Mouse (Mus musculus): ENCODE measurements around the gene Nudt8. TPM values are rescaled to one million over a fixed set of nuclear protein-coding genes. Genes with fewer than 3 reads are reported as not detected.

The Nudt8 gene
- polyA plus RNA-seq, 1 experiment from 2014 or later = 36.0 TPM

DNA sequence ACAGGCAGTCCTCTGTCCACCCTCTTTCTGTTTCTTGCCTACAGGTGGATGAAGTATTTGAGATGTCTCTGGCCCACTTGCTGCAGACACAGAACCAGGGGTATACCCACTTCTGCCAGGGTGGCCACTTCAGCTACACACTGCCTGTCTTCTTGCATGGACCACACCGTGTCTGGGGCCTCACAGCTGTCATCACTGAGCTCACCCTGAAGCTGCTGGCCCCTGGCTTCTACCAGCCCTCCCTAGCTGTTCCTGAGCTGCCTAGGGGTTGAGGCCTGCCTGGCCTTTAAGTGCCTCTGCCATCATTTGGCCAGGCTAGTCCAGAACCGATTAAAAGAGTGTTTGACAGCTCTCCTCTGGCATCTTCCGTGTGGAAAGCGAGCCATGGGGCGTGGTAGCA lies 1.4 kb downstream of the Nudt8 start:
- H3K36me3 ChIP-seq = peaks cover 10% of the 10 kb centered on the region
- no peaks in the 10 kb centered on the region for H3K27me3 ChIP-seq
- no peak overlapping the region; the same call in 1 of the 2 replicates for H3K4me2 ChIP-seq (replicated peaks)
- 90% methylated on average over 5 of the region's 5 CpGs for WGBS
- peaks cover 15% of the 10 kb centered on the region for H3K4me1 ChIP-seq
- no peaks in the 10 kb centered on the region for H3K9me3 ChIP-seq
- H3K27ac ChIP-seq (replicated peaks) = no peak overlapping the region
- 0 out of 2 replicates have a peak overlapping the region, but pooled peaks have one; percentile 87 for H3K9ac ChIP-seq (replicated peaks)
- no peak overlapping the region for H3K4me3 ChIP-seq
- no peak for ATAC-seq (replicated peaks)

DNA sequence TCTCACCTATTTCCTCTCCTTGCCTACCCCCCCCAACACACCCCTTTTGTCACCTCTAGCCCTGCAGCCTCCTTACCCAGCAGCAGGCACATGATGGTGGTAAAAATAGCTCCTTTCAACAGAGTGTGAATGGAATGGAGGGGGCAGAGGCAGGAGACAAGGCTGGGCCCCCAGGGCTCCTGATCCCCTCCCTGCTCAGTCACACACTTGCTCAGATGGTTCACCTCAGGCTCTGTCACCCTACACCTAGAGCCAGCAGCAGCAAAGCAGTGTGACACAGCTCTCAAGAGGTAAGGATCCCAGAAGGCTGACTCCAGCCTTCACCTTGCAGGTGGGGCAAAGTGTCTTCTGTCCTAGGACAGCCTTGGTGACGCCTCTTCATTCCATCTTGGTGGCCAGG lies 2.7 kb downstream of the Nudt8 start, which contains the start of gene Doc2g:
Gene Doc2g (plus strand): TSS at position 202 of the 400 bp plus-strand sequence.
- ATAC-seq (replicated peaks) = no peak
- peaks cover 15% of the 10 kb centered on the region for H3K4me1 ChIP-seq
- no peaks in the 10 kb centered on the region for H3K27me3 ChIP-seq
- H3K9ac ChIP-seq (replicated peaks) = no peak within 1 kb of the TSS
- no peak within 1 kb of the TSS for H3K4me3 ChIP-seq
- H3K36me3 ChIP-seq = peaks cover 24% of the 10 kb centered on the region
- H3K4me2 ChIP-seq (replicated peaks) = no peak within 1 kb of the TSS
- H3K9me3 ChIP-seq = no peaks in the 10 kb centered on the region
- H3K27ac ChIP-seq (replicated peaks) = no peak within 1 kb of the TSS
- WGBS = 73% methylated on average over 1 of the region's 1 CpGs

DNA sequence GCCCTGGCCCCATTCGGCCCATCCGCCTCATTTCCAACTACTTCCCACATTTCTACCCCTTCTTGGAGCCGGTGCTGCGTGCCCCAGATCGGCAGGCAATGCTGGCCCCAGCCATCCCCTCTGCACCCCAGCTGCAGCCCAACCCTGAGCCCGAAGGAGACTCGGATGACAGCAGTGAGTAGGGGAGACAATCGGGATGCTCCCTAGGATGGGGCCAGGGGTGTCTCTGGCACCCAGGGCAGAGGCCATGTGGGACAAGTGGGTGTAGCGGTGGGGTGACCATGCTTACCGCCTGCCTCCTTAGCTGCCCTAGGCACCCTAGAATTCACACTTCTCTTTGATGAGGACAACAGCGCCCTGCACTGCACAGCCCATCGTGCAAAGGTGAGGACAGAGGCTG lies 3.3 kb downstream of the Nudt8 start:
- no peak for ATAC-seq (replicated peaks)

DNA sequence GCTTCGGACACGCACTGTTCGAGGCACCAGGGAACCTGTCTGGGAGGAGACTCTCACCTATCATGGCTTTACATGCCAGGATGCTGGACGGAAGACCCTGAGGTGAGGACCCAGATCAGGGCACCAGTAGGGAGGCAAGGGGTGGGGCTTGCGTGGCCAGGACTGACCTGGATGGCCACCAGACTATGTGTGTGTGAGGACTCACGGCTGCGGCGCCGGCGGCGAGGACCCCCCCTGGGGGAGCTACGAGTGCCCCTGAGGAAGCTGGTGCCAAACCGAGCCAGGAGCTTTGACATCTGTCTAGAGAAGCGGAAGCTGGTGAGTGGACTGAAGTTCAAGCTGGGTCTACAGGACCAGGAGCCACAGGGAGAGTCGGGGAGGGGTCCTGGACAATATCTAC lies 4.0 kb downstream of the Nudt8 start:
- Histone ChIP-seq H3K27me3 (no peaks in the 10 kb centered on the region), H3K4me3 (no peak overlapping the region), H3K9me3 (no peaks in the 10 kb centered on the region), H3K9ac (replicated peaks) (no peak overlapping the region), H3K36me3 (peaks cover 31% of the 10 kb centered on the region), H3K4me1 (peaks cover 15% of the 10 kb centered on the region), H3K4me2 (replicated peaks) (no peak overlapping the region), H3K27ac (replicated peaks) (no peak overlapping the region)
- no peak for ATAC-seq (replicated peaks)
- WGBS = 89% methylated on average over 15 of the region's 15 CpGs

More for the DNA sequence above, 3.3 kb downstream of the Nudt8 start:
- Histone ChIP-seq H3K27ac (replicated peaks) (no peak overlapping the region), H3K36me3 (peaks cover 27% of the 10 kb centered on the region), H3K4me1 (peaks cover 15% of the 10 kb centered on the region), H3K4me2 (replicated peaks) (no peak overlapping the region), H3K9me3 (no peaks in the 10 kb centered on the region), H3K9ac (replicated peaks) (no peak overlapping the region), H3K27me3 (no peaks in the 10 kb centered on the region), H3K4me3 (no peak overlapping the region)
- WGBS = 88% methylated on average over 12 of the region's 12 CpGs

DNA sequence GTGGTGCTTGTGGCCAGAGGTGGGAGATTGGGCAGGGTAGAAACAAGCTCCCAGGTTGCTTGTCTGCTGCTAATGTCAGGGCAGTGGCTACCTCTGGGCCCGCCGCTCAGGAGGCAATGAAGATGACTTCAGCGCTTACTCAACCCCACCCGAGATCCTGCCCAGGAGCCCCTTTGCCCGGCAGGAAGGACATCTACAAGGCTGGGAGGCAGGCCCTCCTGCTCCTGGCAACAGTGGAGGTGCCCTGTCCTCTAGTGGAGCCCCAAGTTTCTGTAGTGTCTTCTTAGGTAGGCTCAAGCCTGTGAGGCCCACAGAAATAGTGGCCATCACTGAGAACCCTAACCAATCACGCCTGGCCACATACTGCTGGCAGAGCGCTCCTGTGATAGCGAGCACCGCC lies 4.7 kb downstream of the Nudt8 start:
- ATAC-seq (replicated peaks) = no peak
- Histone ChIP-seq H3K4me2 (replicated peaks) (no peak overlapping the region), H3K9ac (replicated peaks) (no peak overlapping the region), H3K4me3 (no peak overlapping the region), H3K9me3 (no peaks in the 10 kb centered on the region), H3K27ac (replicated peaks) (no peak overlapping the region), H3K27me3 (no peaks in the 10 kb centered on the region), H3K36me3 (peaks cover 39% of the 10 kb centered on the region), H3K4me1 (peaks cover 8% of the 10 kb centered on the region)
- WGBS = 84% methylated on average over 9 of the region's 9 CpGs

DNA sequence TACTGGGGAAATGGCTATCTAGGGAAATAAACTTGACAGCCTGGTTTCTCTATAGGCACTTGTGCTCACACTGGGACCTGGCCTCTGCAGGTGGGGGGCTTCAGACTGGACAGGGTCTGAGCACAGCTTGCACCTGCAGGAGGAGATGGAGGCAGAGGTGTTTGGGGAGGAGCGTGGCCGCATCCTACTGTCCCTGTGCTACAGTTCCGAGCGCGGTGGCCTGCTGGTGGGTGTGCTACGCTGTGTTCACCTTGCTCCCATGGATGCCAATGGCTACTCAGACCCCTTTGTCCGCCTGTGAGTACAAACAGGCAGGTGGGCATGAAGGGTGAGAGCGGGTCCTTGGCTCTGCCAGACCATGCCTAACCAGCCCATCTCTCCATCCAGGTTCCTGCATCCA lies 5.6 kb downstream of the Nudt8 start:
- no peak for ATAC-seq (replicated peaks)
- peaks cover 42% of the 10 kb centered on the region for H3K36me3 ChIP-seq
- no peaks in the 10 kb centered on the region for H3K9me3 ChIP-seq
- 97% methylated on average over 8 of the region's 8 CpGs for WGBS
- no peak overlapping the region for H3K27ac ChIP-seq (replicated peaks)
- no peaks in the 10 kb centered on the region for H3K27me3 ChIP-seq
- no peak overlapping the region for H3K4me2 ChIP-seq (replicated peaks)
- no peak overlapping the region for H3K4me3 ChIP-seq
- no peak overlapping the region for H3K9ac ChIP-seq (replicated peaks)
- H3K4me1 ChIP-seq = peaks cover 9% of the 10 kb centered on the region

DNA sequence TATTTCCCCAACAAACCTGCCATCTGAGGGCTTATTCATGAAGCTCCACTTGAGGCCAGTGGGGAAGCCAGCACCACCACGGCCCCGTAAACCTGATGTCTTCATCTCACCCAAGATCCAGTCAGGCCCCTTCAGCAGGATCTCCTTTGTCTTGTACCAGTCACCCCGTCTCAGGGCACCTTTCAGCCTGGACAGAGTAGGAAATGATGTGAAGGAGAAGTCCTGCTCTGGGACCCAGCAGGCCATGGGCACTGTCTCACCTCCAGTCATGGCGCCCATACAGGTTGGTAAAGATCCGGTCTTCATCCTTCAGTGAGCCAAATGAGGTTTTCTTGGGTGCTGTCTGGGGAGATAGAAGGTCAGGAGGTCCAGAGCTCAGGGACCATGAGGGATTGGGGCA lies 10.7 kb downstream of the Nudt8 start:
- Histone ChIP-seq H3K4me2 (replicated peaks) (no peak overlapping the region), H3K36me3 (peaks cover 38% of the 10 kb centered on the region), H3K4me3 (no peak overlapping the region), H3K27ac (replicated peaks) (no peak overlapping the region), H3K4me1 (peaks cover 17% of the 10 kb centered on the region), H3K9ac (replicated peaks) (no peak overlapping the region), H3K27me3 (no peaks in the 10 kb centered on the region), H3K9me3 (no peaks in the 10 kb centered on the region)
- 91% methylated on average over 5 of the region's 5 CpGs for WGBS
- no peak for ATAC-seq (replicated peaks)

DNA sequence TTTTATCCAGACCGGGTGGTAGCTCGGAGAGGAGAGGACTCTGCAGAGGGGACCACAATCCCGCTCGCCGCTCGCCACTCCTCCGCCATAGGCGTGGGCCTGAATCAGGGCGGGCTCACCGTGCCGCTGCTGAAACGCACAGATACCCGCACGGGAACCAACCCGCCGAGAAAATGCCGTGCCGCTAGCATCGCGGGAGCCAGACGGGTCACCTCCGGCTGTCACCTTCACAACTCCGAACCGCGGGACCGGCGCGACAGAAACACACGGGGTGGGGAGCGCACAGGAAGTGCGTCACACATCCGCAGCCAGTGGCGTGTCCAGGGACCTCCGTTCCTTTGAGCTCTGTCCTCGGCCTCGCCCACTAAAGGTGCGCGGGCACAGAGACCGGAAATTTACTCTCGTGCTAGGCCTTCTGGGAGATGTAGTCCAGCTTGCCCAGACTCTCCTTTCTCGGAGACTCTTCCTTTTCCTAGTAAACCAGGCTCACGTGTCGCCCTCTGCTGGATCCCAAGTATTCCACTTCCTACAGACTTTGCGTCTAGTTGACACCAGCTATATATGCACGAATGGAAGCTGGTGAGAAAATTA lies 12.1 kb downstream of the Nudt8 start, which contains the start of gene Ndufv1:
Gene Ndufv1 (minus strand): TSS at position 375 of the 591 bp plus-strand sequence.
- Histone ChIP-seq H3K27me3 (no peaks in the 10 kb centered on the region), H3K9ac (replicated peaks) (peak within 1 kb of the TSS; percentile 79), H3K4me3 (peak within 1 kb of the TSS; percentile 89), H3K4me2 (replicated peaks) (peak within 1 kb of the TSS; percentile 57), H3K27ac (replicated peaks) (peak within 1 kb of the TSS; percentile 73), H3K9me3 (no peaks in the 10 kb centered on the region), H3K4me1 (peaks cover 17% of the 10 kb centered on the region), H3K36me3 (peaks cover 24% of the 10 kb centered on the region)
- peak; percentile 100 for ATAC-seq (replicated peaks)
- under 1% methylated on average over 45 of the region's 45 CpGs for WGBS

DNA sequence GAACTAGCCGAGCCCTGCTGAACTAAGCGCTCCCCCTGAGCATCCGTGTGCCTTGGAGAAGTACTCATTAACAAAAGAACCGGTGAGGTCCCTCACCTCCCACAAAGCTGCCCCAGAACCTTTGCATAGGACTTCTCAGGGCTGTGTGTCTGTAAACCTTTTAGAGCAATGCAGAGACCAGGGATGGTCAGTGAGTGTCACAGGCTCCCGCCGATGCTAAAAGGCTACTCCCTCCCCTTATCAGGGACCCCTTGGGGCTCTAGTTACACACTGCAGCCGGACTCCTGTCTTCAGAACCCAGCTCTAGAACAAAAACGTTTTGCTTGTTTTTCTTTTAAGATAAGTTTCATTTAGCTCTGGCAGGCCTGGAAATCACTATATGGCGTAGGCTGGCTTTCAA lies 12.7 kb downstream of the Nudt8 start:
- no peaks in the 10 kb centered on the region for H3K9me3 ChIP-seq
- no peak overlapping the region for H3K9ac ChIP-seq (replicated peaks)
- WGBS = 23% methylated on average over 9 of the region's 9 CpGs
- ATAC-seq (replicated peaks) = peak; percentile 53; the same call in 1 of the 2 replicates
- H3K27ac ChIP-seq (replicated peaks) = no peak overlapping the region
- H3K27me3 ChIP-seq = no peaks in the 10 kb centered on the region
- peak overlapping the region; percentile 89 for H3K4me3 ChIP-seq
- peaks cover 17% of the 10 kb centered on the region for H3K4me1 ChIP-seq
- peaks cover 18% of the 10 kb centered on the region for H3K36me3 ChIP-seq
- H3K4me2 ChIP-seq (replicated peaks) = peak overlapping the region; percentile 37

DNA sequence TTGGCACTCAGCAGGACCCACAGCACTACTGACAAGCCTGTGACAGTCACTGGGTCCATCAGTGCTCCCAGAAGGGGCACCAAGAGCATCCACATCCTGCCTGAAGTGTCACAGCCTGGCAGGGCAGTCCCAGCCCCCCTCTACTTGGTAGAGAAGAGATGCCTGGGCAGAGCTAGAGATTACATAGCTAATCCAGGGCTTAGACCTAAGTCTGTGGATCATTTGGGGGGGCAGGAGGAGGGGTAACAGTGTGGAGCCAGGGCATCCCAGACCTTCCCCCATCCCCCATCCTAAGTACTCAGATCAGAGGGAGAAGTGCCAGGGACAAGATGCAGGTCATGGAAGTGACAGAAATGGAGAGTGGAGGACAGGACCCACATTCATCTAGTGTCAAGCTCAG lies 14.4 kb downstream of the Nudt8 start:
- Histone ChIP-seq H3K4me2 (replicated peaks) (no peak overlapping the region), H3K27me3 (no peaks in the 10 kb centered on the region), H3K36me3 (peaks cover 6% of the 10 kb centered on the region), H3K4me3 (no peak overlapping the region), H3K4me1 (peaks cover 17% of the 10 kb centered on the region), H3K27ac (replicated peaks) (no peak overlapping the region), H3K9me3 (no peaks in the 10 kb centered on the region), H3K9ac (replicated peaks) (no peak overlapping the region)
- ATAC-seq (replicated peaks) = no peak

DNA sequence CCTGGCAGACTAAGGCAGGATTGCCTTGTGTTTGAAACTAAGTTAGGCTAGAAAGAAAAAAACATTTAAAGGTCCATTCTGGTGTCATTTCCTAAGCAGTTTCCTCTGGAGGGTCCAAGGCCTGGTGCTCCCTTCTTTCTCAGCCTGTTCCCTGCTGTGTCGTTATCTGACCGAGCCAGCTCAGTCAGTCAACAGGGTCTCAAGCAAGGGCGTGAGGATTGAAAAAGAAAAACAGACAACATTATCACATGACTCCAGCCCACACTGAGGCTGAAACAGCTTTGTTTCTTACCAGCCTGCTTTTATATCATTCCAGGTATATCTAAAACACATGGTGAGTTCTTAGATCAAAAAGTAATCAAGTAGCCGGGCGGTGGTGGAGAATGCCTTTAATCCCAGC lies 15.3 kb downstream of the Nudt8 start:
- no peak for ATAC-seq (replicated peaks)
- Histone ChIP-seq H3K9me3 (no peaks in the 10 kb centered on the region), H3K27ac (replicated peaks) (no peak overlapping the region), H3K27me3 (no peaks in the 10 kb centered on the region), H3K4me2 (replicated peaks) (no peak overlapping the region), H3K36me3 (no peaks in the 10 kb centered on the region), H3K4me1 (peaks cover 17% of the 10 kb centered on the region), H3K4me3 (no peak overlapping the region), H3K9ac (replicated peaks) (no peak overlapping the region)
- WGBS = 67% methylated on average over 5 of the region's 5 CpGs

DNA sequence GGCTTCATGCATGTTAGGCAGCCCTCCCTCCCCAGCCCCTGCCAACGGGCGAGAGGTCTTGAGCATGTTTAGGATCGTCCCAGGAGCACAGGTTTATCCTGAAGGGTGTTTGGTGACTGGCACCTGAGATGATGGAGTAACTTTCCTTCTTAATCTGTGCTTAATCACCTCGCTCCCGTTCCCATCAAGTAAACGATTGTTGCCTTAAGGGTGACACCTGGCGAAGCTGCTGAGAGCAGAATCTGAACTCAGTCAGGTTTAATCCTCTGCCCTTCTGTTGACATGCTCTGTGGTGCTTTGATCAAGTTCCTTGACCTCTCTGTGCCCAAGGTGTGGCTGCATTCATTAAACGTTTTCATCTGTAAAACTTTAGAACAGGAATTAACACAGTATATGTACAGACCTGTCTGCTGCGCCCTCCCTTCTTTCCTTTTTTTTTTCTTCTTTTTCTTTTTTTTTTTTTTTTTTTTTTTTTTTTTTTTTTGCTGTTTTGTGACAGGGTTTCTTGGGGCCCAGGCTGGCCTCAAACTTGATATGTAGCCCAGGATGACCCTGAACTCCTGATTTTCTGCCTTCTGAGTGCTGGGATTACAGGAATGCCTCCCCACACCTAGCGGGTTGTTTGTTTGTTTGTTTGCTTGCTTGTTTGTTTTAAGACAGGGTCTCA lies 17.7 kb downstream of the Nudt8 start:
- Histone ChIP-seq H3K9ac (replicated peaks) (no peak overlapping the region), H3K36me3 (no peaks in the 10 kb centered on the region)
- 61% methylated on average over 10 of the region's 10 CpGs for WGBS

More for the DNA sequence above, 17.7 kb downstream of the Nudt8 start:
- Histone ChIP-seq H3K4me3 (no peak overlapping the region), H3K4me1 (0 out of 2 replicates have a peak, but pooled peaks cover under 1% of the 10 kb centered on the region), H3K27me3 (no peaks in the 10 kb centered on the region), H3K4me2 (replicated peaks) (no peak overlapping the region), H3K27ac (replicated peaks) (no peak overlapping the region), H3K9me3 (no peaks in the 10 kb centered on the region)
- ATAC-seq (replicated peaks) = no peak
